Mouse (Mus musculus) heart, postnatal 4 days (tissue): ENCODE measurements around the gene Ina. TPM values are rescaled to one million over a fixed set of nuclear protein-coding genes. Genes with fewer than 3 reads are reported as not detected.
"Not testable (repeated sequence)": the region's sequence is repeated elsewhere in the genome, so short reads cannot be mapped to it uniquely, and the experiment has no call there.

Source experiments
- DNase-seq: peaks from one replicate; pipeline ENCODE4 v3.0.0; 2021
- total RNA-seq, 2 experiments: library from RNA; stranded (reverse); gene quantifications; 2 replicates each; pipeline ENCODE4 v1.2.3; 2021

Ina gene
- under 1 TPM in 1 of 2 experiments, not detected in 1; 0.16 TPM for total RNA-seq

GRCm38 (mm10) chr19:47014447-47015381 is at the start of gene Ina, which contains the start of gene Nt5c2:
Gene Ina (plus strand): TSS chr19:47014698.
Gene Nt5c2 (minus strand): TSS chr19:47015153.
- DNase-seq, result peak; percentile 35

DNA sequence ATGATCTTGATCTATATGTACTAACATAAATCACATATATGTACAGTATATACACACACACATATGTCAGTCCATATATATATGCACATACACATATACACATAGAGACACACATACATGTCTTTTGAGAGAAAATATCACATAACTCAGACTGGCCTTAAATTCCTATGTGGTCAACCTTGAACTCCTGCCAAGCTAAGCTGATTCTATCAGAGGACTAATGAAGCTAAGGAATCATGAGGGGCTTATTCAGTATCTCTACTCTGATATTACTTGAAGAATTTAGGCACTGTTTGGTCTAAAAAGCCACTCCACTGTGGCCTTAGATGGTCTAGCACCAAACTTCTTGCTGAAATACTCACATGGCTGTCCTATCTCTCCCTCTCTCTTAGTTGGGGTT is 49.0 kb upstream of the Ina start:
- no peak for DNase-seq

DNA sequence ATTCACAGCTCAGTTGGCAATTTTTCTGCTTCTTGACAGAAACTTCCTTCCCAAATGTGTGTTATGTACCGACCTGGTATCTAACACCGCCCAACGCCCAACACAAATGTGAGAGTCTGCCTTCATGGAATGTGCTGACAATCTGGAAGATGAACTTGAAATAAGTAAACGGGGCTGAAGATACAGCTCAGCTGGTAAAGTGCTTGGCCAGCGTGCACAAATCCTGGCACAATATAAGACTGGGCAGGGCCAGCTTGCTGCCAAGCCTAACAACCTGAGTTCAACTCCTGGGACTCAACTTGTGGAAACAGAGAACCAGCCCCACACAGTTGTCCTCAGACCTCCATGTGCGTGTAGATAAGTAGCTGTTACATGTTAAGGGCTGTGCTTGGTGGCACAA is 48.2 kb upstream of the Ina start:
- no peak for DNase-seq

DNA sequence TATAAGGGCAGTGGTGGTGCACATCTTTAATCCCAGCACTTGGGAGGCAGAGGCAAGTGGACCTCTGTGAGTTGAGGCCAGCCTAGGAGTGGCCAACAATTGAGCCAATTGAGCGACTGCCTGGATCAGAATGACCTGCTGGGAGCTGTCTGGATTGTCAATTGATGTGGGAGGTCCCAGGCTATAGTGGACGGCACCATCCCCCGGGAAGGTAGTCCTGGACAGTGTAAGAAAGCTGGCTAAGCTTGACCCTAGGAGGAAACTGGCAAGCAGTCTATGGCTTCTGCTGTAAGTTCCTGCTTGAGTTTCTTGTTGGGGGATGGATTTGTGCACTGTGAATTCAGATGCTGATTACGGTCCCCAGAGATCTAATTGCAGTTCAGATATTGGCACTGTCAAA is 46.6 kb upstream of the Ina start:
- DNase-seq, result no peak

DNA sequence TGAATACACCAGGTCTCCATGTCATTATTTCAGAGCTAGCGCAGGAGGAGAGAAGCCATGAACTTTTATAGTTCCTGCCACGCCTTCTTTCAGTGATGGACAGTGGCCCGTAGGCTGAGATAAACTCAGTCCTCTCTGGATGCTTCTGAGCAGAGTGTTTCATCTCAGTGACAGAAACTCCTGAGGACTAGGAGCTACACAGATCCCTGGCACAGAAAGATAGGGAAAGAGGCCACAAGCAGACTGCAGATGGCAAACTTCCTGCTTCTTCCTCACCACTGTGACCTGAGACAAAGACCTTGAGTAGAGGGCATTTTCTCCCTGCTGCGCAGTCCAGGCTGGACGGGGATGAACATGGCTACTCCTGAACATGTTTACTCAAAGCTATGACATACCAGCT is 45.7 kb upstream of the Ina start:
- DNase-seq, result no peak

DNA sequence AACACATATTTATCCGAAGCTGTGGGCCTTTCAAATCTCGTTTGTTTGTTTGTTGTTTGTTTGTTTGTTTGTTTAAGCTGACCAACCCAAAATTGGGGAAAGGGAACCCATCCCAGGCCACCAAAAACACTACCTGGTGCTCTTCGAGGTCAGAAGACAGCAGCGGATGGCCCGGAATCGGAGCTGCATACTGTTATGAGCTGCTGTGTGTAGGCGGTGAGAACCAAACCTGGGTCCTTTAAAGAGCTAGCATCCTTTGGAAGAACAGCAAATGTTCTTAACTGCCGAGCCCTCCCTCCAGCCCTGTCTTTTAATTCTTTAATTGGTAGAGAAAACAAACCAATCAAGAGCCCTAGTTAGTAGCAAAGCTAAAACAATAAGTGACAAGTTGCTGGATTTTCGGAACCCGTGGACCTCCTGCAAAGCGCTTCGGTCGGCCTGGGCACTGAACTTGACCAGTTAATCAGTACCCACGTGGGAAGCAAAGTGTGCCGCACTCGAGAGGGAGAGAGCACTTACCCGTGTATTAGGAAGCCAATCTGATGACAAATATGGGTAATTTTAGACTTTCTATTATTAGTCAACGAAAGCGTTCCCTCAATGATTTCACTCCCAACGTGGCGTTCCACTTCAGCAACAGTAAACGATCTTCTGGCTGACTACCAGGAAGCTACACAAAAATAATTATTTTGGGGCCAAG is 45.1 kb upstream of the Ina start:
- DNase-seq, result peak; percentile 53

DNA sequence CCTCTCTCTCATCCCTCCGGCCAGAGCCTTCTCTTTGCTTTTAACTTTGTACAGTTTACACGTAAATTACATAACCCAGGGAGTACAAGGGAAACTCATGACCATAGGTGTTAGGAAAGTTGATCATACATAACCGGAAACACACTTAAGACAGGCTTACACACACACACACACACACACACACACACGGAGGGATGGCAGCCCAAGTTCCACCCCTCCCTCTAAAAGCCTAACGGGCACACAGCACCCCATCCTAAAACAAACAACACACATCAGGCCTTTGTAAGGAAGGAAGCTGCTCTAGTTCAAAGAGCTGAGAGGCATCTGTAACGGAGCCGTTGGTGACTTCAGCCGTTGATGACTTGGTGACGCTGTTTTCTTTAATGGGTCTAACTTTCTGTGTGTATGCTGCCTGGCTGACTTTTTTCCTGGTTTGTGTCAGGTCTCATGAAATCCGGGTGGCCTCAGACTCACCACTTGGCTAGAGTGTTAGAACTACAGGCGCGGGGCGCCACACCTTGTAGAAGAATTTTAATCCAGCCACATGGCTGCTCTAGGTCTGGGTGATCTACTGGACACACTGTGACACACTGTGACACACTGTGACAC is 44.3 kb upstream of the Ina start:
- DNase-seq, result no peak

GRCm38 (mm10) chr19:46971051-46971689 is 43.3 kb upstream of the Ina start:
- no peak for DNase-seq

GRCm38 (mm10) chr19:46971712-46972111 is 42.8 kb upstream of the Ina start:
- DNase-seq, result no peak

DNA sequence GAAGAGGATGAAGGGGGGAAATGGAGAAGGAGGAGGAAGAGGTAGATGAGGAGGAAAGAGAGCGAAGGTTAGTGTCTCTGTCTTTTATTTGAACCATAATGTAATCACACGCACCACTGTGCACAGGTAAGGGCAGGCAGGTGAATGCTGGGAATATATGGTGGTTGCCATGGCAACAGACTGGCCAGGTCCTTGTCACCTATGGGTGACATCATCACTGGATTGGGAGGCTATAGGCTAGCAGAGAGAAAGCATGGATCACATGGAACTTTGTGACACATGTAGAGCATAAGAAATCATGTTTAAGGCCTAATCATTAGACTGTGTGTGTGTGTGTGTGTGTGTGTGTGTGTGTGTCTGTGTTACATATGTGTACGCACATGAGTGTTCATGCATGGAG is 42.3 kb upstream of the Ina start:
- no peak for DNase-seq

GRCm38 (mm10) chr19:46975565-46975964 is 38.9 kb upstream of the Ina start:
- peak; percentile 75 for DNase-seq

DNA sequence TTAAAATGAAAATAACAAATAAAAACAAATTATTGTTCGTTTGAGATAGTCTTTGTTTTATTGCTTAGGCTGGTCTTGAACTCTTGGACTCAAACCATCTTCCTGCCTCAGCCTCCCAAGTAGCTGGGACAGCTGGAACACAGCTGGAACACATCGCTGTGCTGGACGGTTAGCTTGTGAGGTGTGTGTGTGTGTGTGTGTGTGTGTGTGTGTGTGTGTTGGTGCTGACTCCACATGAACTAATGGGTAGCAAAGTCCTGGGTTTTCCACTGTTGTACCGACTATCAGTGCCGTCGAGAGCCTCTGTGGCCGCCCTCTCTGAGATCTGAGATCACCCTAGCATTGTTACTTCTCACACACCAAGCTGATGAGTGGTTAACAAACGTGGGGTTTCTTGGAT is 38.5 kb upstream of the Ina start:
- DNase-seq, result no peak

GRCm38 (mm10) chr19:46976743-46977142 is 37.8 kb upstream of the Ina start:
- DNase-seq, result no peak

DNA sequence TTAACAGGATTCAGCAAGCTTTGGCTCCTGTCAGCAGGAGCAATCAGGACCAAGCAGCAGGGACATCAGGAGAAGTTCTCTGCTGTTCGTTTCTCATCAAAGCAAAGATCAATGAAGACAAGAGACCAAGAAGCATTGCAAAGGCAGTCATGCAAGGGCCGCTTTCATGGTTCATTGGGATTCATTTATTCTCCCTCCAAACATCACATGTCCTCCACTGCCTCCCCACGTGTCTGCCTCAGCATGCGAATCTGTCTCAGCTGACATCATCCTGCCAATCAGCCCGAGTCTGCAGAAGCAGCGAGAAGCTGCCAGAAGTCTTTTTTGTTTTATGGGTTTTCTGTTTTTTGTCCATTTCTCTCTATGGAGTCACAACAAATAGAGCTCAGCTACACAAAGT is 37.0 kb upstream of the Ina start:
- no peak for DNase-seq

- not testable (repeated sequence) for DNase-seq
Measured at GRCm38 (mm10) chr19:46978069-46978468, 36.4 kb upstream of the Ina start.

- no peak for DNase-seq
Measured at GRCm38 (mm10) chr19:46978920-46979780, 35.3 kb upstream of the Ina start.

DNA sequence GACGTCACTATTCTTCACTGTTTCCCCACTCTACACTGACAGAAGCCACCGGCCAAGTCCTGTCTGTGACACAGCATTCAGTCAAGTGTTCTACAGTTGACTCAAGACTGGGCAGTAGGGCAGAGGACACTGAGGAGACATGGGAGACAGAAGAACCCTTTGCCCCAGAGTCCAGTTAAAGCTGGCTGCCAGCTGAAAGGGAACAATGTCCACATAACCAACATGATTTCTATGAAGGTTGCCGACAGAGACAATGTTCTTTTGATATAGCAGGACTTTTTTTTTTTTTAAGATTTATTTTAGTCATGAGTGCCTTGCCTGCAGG is 34.8 kb upstream of the Ina start:
- no peak for DNase-seq

- no peak for DNase-seq
Measured at GRCm38 (mm10) chr19:46981462-46981861, 33.0 kb upstream of the Ina start.

DNA sequence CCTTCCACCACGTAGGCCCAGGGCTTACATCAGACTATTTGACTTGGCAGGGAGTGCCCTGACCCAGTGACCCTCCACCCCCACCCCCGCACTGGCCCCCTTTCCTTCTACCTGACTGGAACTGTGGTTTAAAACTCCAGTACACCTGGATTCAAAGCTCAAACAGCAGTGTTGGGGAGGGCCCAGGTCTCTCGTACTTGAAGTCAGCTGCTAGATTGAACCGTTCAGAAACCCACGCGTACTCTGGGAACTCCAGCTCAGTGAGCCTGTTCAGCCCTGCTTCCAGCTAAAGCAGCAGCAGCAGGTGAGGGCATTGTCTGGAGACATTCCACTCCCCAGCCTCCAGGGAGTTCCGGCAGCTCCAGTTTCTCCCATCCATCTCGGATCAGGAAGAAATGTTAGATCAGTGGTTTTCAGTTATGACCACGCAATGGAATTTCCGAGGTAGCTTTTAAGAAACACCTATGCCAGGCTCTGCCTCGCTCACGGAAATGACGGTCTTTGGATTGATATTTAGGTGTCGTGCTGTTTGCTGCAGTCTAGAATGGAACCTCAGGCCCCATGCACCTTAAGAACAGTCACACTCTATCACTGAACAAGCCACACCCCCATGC is 31.0 kb upstream of the Ina start:
- no peak for DNase-seq

- no peak for DNase-seq
Measured at GRCm38 (mm10) chr19:46983966-46984380, 30.5 kb upstream of the Ina start.
